Mouse (Mus musculus) embryonic facial prominence, embryonic 14.5 days (tissue): ENCODE measurements around the gene Tmem266. TPM values are rescaled to one million over a fixed set of nuclear protein-coding genes. Genes with fewer than 3 reads are reported as not detected.

ENCODE experiments used
- ATAC-seq: fragments of 200-750 bp; cut with Nextera tagmentation; 2 replicates; pipeline ENCODE4 v1.8.0; 2017; ENCODE audit warnings: low read depth, moderate number of reproducible peaks, moderate TSS enrichment
- DNase-seq: peaks from one replicate; pipeline ENCODE4 v3.0.0-alpha.2; 2015; ENCODE audit warnings: low spot score
- H3K27ac ChIP-seq: fragments of 300-500 bp; sonication (generic); replicated peaks from 2 replicates; pipeline ENCODE4 v1.5.1; 2014; ENCODE audit warnings: low read depth, mild to moderate bottlenecking, low read length, moderate library complexity
- H3K27me3 ChIP-seq: fragments of 300-500 bp; sonication (generic); replicated peaks from 2 replicates; pipeline ENCODE4 v1.6.1; 2014; ENCODE audit warnings: low read length; ENCODE audit not compliant: control insufficient read depth, insufficient read depth
- H3K36me3 ChIP-seq: fragments of 300-500 bp; sonication (generic); 2 replicates; pipeline ENCODE4 v1.6.1; 2014; ENCODE audit warnings: low read length, mixed read lengths; ENCODE audit not compliant: control insufficient read depth, insufficient read depth
- H3K4me1 ChIP-seq: fragments of 300-500 bp; sonication (generic); 2 replicates; pipeline ENCODE4 v1.6.1; 2014; ENCODE audit warnings: antibody characterized with exemption, low read length; ENCODE audit not compliant: control insufficient read depth, insufficient read depth
- H3K4me2 ChIP-seq: fragments of 300-500 bp; sonication (generic); 2 replicates; pipeline ENCODE4 v1.6.1; 2014; ENCODE audit warnings: low read depth, mild to moderate bottlenecking, low read length, moderate library complexity, mixed read lengths
- H3K4me3 ChIP-seq: fragments of 300-500 bp; sonication (generic); 2 replicates; pipeline ENCODE4 v1.5.1; 2014; ENCODE audit warnings: low read depth, mild to moderate bottlenecking, low read length
- H3K9ac ChIP-seq: fragments of 300-500 bp; sonication (generic); 2 replicates; pipeline ENCODE4 v1.6.1; 2014; ENCODE audit warnings: low read depth, mild to moderate bottlenecking, low read length, moderate library complexity, mixed read lengths
- H3K9me3 ChIP-seq: fragments of 300-500 bp; sonication (generic); 2 replicates; pipeline ENCODE4 v1.6.1; 2016; ENCODE audit warnings: low read length; ENCODE audit not compliant: control insufficient read depth
- whole genome bisulfite sequencing: fragments of 180-500 bp; shearing (Covaris S2); extraction: QIAGEN DNeasy Blood & Tissue Kit; methylation state at CpG from one replicate; pipeline ENCODE4 v1.1.7; 2014; 5-methylcytosine and 5-hydroxymethylcytosine counted together
- polyA plus RNA-seq: library from polyadenylated mRNA; unstranded; fragments of >200 nt; fragmentation: Nextera tagmentation; extraction: Ambion mirVana; gene quantifications from 2 replicates; pipeline ENCODE4 v1.2.1, GENCODE M21; 2014

Tmem266 gene
- polyA plus RNA-seq, 1 experiment from 2014 or later: 0.38 TPM

GRCm38 (mm10) chr9:55476084-55476483, 149.4 kb downstream of the Tmem266 start:
- Histone ChIP-seq H3K27me3 (no peaks in the 10 kb centered on the region), H3K9me3 (no peaks in the 10 kb centered on the region), H3K4me2 (no peak overlapping the region), H3K36me3 (peaks cover 29% of the 10 kb centered on the region; the same call in 1 of the 2 replicates), H3K4me3 (no peak overlapping the region), H3K4me1 (no peaks in the 10 kb centered on the region), H3K9ac (no peak overlapping the region), H3K27ac (no peak overlapping the region)
- WGBS: 79% methylated on average over 1 of the region's 1 CpGs
- no peak for DNase-seq
- ATAC-seq: no peak

- H3K27me3 ChIP-seq: no peaks in the 10 kb centered on the region
- H3K4me1 ChIP-seq: no peaks in the 10 kb centered on the region
- no peak overlapping the region for H3K4me3 ChIP-seq
- no peak overlapping the region for H3K27ac ChIP-seq
- no peak overlapping the region for H3K4me2 ChIP-seq
- DNase-seq (no peak), ATAC-seq (no peak)
- no peak overlapping the region for H3K9ac ChIP-seq
- H3K9me3 ChIP-seq: no peaks in the 10 kb centered on the region
- H3K36me3 ChIP-seq: peaks cover 45% of the 10 kb centered on the region; the same call in 1 of the 2 replicates
Measured at GRCm38 (mm10) chr9:55478699-55479098, 152.0 kb downstream of the Tmem266 start.

- H3K27me3 ChIP-seq: no peaks in the 10 kb centered on the region
- 59% methylated on average over 2 of the region's 2 CpGs for WGBS
- H3K4me3 ChIP-seq: no peak overlapping the region
- DNase-seq: peak; percentile 23
- H3K36me3 ChIP-seq: peaks cover 56% of the 10 kb centered on the region
- H3K9me3 ChIP-seq: no peaks in the 10 kb centered on the region
- no peaks in the 10 kb centered on the region for H3K4me1 ChIP-seq
- H3K9ac ChIP-seq: no peak overlapping the region
- ATAC-seq: no peak
- H3K27ac ChIP-seq: no peak overlapping the region
- no peak overlapping the region for H3K4me2 ChIP-seq
Measured at GRCm38 (mm10) chr9:55482116-55482515, 155.4 kb downstream of the Tmem266 start.

Other genes starting within 250 kb of the Tmem266 start
- gene Ube2q2, start 178.1 kb upstream of the Tmem266 start, polyA plus RNA-seq: 32.0 and 34.1 TPM in 2 replicates
- 41.9 and 49.6 TPM in 2 replicates for gene Fbxo22, start 118.0 kb upstream of the Tmem266 start, polyA plus RNA-seq
- gene Nrg4, start 69 bp upstream of the Tmem266 start, polyA plus RNA-seq: 1.0 and 1.2 TPM in 2 replicates
- gene Etfa, start 185.3 kb downstream of the Tmem266 start, polyA plus RNA-seq: 182 and 191 TPM in 2 replicates
- gene Isl2, start 211.8 kb downstream of the Tmem266 start, polyA plus RNA-seq: 7.3 and 7.9 TPM in 2 replicates